Mouse (Mus musculus): ENCODE results near the gene Tas2r115. TPM values are rescaled to one million over a fixed set of nuclear protein-coding genes. Genes with fewer than 3 reads are reported as not detected.
"Not testable (repeated sequence)": the region's sequence is repeated elsewhere in the genome, so short reads cannot be mapped to it uniquely, and the experiment has no call there.

Gene Tas2r115
- polyA plus RNA-seq (2021) = not detected

- ChIA-PET CTCF (no interaction called here), POLR2A (no interaction called here)
- ATAC-seq = no peak
- H3K27me3 ChIP-seq = no peaks in the 10 kb centered on the region
- in situ Hi-C loops (cut with MboI; ENCODE audit: low pct_unique_long_range_greater_than_20kb) = no loop called here
- DNase-seq (ENCODE audit: low read depth, low spot score) = no peak
- TF ChIP-seq CTCF (IDR thresholded peaks at IDR 0.05) = no peak
Measured at GRCm38 (mm10) chr6:132737935-132738334, at the start of gene Tas2r115. Tas2r115 (minus strand) TSS chr6:132738035.

- ATAC-seq (no peak), DNase-seq (ENCODE audit: low read depth, low spot score) (no peak)
- in situ Hi-C loops (cut with MboI; ENCODE audit: low pct_unique_long_range_greater_than_20kb) = loop anchor here (25.0 kb wide), 1 partner anchor 209 kb away; the partner anchor contains the start of gene Tas2r109
- no peaks in the 10 kb centered on the region for H3K27me3 ChIP-seq
- TF ChIP-seq CTCF (IDR thresholded peaks at IDR 0.05) = no peak
- CTCF ChIA-PET = no interaction called here
- POLR2A ChIA-PET = no interaction called here
Measured at GRCm38 (mm10) chr6:132778062-132778461, 40.2 kb upstream of the Tas2r115 start, which contains the start of gene Tas2r136. Tas2r136 (minus strand) TSS chr6:132778162.

DNA sequence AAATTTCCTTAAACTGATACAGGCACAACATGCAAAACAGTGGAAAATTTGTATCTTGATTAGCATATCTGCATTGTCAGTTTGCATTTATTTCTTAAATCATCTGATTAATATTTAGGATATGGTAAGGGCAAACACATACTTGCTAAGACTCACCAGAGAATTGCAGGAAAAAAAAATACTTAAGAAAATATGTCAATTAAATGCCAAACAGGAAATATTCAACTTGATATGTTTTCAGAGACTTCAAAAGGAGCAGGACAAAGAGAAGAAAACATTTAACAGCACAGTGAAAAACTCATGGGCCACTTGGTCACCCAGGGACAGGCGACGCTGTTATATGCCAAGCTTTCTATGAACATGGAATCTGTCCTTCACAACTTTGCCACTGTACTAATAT is 24.0 kb upstream of the Tas2r115 start, which contains the start of gene Tas2r102:
Tas2r102 (plus strand) TSS at position 301 of the 400 bp plus-strand sequence.
- CTCF ChIA-PET = no interaction called here
- in situ Hi-C loops (cut with MboI; ENCODE audit: low pct_unique_long_range_greater_than_20kb) = no loop called here

GRCm38 (mm10) chr6:132754430-132754829 is 16.6 kb upstream of the Tas2r115 start, which contains the start of gene Tas2r124:
Tas2r124 (plus strand) TSS chr6:132754730.
- POLR2A ChIA-PET = no interaction called here
- ATAC-seq = no peak
- CTCF ChIA-PET = no interaction called here
- no peak for TF ChIP-seq CTCF (IDR thresholded peaks at IDR 0.05)
- H3K27me3 ChIP-seq = no peaks in the 10 kb centered on the region
- no peak for DNase-seq (ENCODE audit: low read depth, low spot score)
- in situ Hi-C loops (cut with MboI; ENCODE audit: low pct_unique_long_range_greater_than_20kb) = no loop called here

More for the DNA sequence above, 24.0 kb upstream of the Tas2r115 start, which contains the start of gene Tas2r102:
- ATAC-seq (no peak), DNase-seq (ENCODE audit: low read depth, low spot score) (no peak)
- POLR2A ChIA-PET = no interaction called here
- no peak for TF ChIP-seq CTCF (IDR thresholded peaks at IDR 0.05)
- H3K27me3 ChIP-seq = no peaks in the 10 kb centered on the region

GRCm38 (mm10) chr6:132750206-132750605 is 12.4 kb upstream of the Tas2r115 start:
- ChIA-PET CTCF (no interaction called here), POLR2A (interaction anchor here (0.6 kb wide), 1 partner anchor 12 kb away, joined by 3 read pairs; no protein-coding TSS in a partner anchor)
- ATAC-seq (no peak), DNase-seq (ENCODE audit: low read depth, low spot score) (no peak)
- in situ Hi-C loops (cut with MboI; ENCODE audit: low pct_unique_long_range_greater_than_20kb) = no loop called here
- no peak for TF ChIP-seq CTCF (IDR thresholded peaks at IDR 0.05)
- no peaks in the 10 kb centered on the region for H3K27me3 ChIP-seq

DNA sequence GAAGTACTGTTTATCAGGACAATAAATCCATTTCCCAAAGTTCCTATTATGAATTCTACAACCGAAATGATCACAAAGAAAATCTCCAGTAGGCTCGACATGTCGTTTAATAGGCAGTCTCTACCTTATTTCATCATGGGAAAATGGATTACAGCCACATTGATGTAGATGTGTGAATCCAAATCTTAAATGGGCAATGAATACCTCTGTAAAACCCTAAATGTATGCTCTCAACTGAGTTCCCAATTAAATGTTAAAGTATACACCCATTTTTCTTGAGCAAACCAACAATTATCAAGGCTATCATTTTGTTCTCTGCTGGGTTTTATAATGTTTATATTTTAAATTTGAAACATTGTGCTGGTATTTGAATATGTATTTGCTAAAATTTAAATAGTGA is 26.0 kb downstream of the Tas2r115 start, which contains the start of gene Tas2r122:
Tas2r122 (minus strand) TSS at position 101 of the 400 bp plus-strand sequence.
- no peaks in the 10 kb centered on the region for H3K27me3 ChIP-seq
- TF ChIP-seq CTCF (IDR thresholded peaks at IDR 0.05) = no peak
- ChIA-PET CTCF (no interaction called here), POLR2A (no interaction called here)
- DNase-seq (ENCODE audit: low read depth, low spot score) (no peak), ATAC-seq (no peak)
- in situ Hi-C loops (cut with MboI; ENCODE audit: low pct_unique_long_range_greater_than_20kb) = no loop called here

GRCm38 (mm10) chr6:132700907-132701306 is 36.9 kb downstream of the Tas2r115 start, which contains the start of gene Tas2r121:
Tas2r121 (minus strand) TSS chr6:132701007.
- ChIA-PET CTCF (no interaction called here), POLR2A (no interaction called here)
- TF ChIP-seq CTCF (IDR thresholded peaks at IDR 0.05) = no peak
- no peaks in the 10 kb centered on the region for H3K27me3 ChIP-seq
- DNase-seq (ENCODE audit: low read depth, low spot score) = no peak
- no peak for ATAC-seq
- in situ Hi-C loops (cut with MboI; ENCODE audit: low pct_unique_long_range_greater_than_20kb) = no loop called here

DNA sequence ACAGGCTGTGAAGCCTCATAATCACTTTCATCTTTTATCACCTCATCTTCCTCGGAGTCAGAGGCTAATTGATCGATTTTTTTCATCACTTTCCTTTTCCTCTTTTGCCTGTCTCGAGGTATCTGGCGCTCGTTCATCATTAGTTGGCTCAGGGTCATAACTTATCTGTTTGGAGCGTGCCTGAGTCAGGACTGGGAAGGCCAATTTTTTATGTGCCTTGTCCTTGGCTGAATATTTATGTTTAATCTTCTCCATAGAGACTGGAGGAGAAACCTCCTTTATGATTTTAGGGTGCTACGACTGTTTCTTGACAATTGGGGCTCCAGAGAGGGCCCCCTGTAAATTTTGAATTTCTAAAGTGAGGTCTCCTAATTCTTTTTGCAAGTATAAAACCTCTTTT is 46.2 kb downstream of the Tas2r115 start:
- H3K27me3 ChIP-seq, POLR2A ChIA-PET: not testable (repeated sequence)

More for the DNA sequence above, 46.2 kb downstream of the Tas2r115 start:
- CTCF ChIA-PET; DNase-seq (ENCODE audit: low read depth, low spot score); ATAC-seq; in situ Hi-C loops (cut with MboI; ENCODE audit: low pct_unique_long_range_greater_than_20kb): not testable (repeated sequence)

Other genes starting within 250 kb of the Tas2r115 start
- not detected for gene Prh1, start 168.2 kb downstream of the Tas2r115 start, polyA plus RNA-seq (2021)
- not detected for gene Prp2, start 142.1 kb downstream of the Tas2r115 start, polyA plus RNA-seq (2021)
- not detected for gene A630073D07Rik, start 86.5 kb downstream of the Tas2r115 start, polyA plus RNA-seq (2021)
- gene Tas2r120, start 81.1 kb downstream of the Tas2r115 start, polyA plus RNA-seq (2021) = not detected
- gene Tas2r121, start 37.0 kb downstream of the Tas2r115 start, polyA plus RNA-seq (2021) = not detected
- not detected for gene Tas2r122, start 26.1 kb downstream of the Tas2r115 start, polyA plus RNA-seq (2021)
- gene Tas2r124, start 16.7 kb upstream of the Tas2r115 start, polyA plus RNA-seq (2021) = not detected
- not detected for gene Tas2r102, start 24.1 kb upstream of the Tas2r115 start, polyA plus RNA-seq (2021)
- not detected for gene Tas2r136, start 40.1 kb upstream of the Tas2r115 start, polyA plus RNA-seq (2021)
- not detected for gene Tas2r117, start 64.8 kb upstream of the Tas2r115 start, polyA plus RNA-seq (2021)
- not detected for gene Tas2r123, start 109.1 kb upstream of the Tas2r115 start, polyA plus RNA-seq (2021)
- gene Tas2r116, start 117.4 kb upstream of the Tas2r115 start, polyA plus RNA-seq (2021) = not detected
- gene Tas2r110, start 130.0 kb upstream of the Tas2r115 start, polyA plus RNA-seq (2021) = not detected
- not detected for gene Tas2r113, start 155.0 kb upstream of the Tas2r115 start, polyA plus RNA-seq (2021)
- gene Tas2r125, start 171.6 kb upstream of the Tas2r115 start, polyA plus RNA-seq (2021) = not detected
- not detected for gene Tas2r129, start 213.1 kb upstream of the Tas2r115 start, polyA plus RNA-seq (2021)
- gene Tas2r131, start 219.9 kb upstream of the Tas2r115 start, polyA plus RNA-seq (2021) = not detected
- gene Tas2r109, start 242.9 kb upstream of the Tas2r115 start, polyA plus RNA-seq (2021) = not detected

Measured in Patski (cell line).